Mouse (Mus musculus) cerebellum, adult 2 months (tissue): Measurements from ENCODE around the gene Zbtb7b. TPM values are rescaled to one million over a fixed set of nuclear protein-coding genes. Genes with fewer than 3 reads are reported as not detected.
A peak's percentile ranks its signal among the peaks of the same experiment; 100 is the strongest.
"Not testable (repeated sequence)": the region's sequence is repeated elsewhere in the genome, so short reads cannot be mapped to it uniquely, and the experiment has no call there.

Experiments
- DNase-seq, 2 experiments: peaks; one replicate each; pipeline ENCODE4 v3.0.0; 2021
- H3K27ac ChIP-seq: fragments of 200-500 bp; 2 replicates; pipeline ENCODE4 v1.5.1; 2012; ENCODE audit warnings: low read length, control low read depth, inconsistent platforms; ENCODE audit not compliant: insufficient read depth
- H3K27me3 ChIP-seq: fragments of 200-500 bp; 2 replicates; pipeline ENCODE4 v1.6.1; 2012; ENCODE audit warnings: inconsistent platforms, mild to moderate bottlenecking, low read length, moderate library complexity; ENCODE audit not compliant: control insufficient read depth, insufficient read depth
- H3K4me1 ChIP-seq: fragments of 200-500 bp; 2 replicates; pipeline ENCODE4 v1.6.1; 2011; ENCODE audit warnings: low read length; ENCODE audit not compliant: control insufficient read depth, insufficient read depth
- H3K4me3 ChIP-seq: fragments of 200-500 bp; replicated peaks from 2 replicates; pipeline ENCODE3; 2011; ENCODE audit warnings: mild to moderate bottlenecking, low read depth, low read length, control low read depth; ENCODE audit not compliant: insufficient read depth
- CTCF ChIP-seq: fragments of 200-500 bp; IDR thresholded peaks from 2 replicates; pipeline ENCODE4 v1.5.1; 2011; ENCODE audit warnings: low read depth, mild to moderate bottlenecking, control low read depth, low read length, moderate library complexity, borderline replicate concordance; ENCODE audit not compliant: insufficient read depth
- POLR2A ChIP-seq: fragments of 200-500 bp; IDR thresholded peaks from 2 replicates; pipeline ENCODE4 v1.6.1; 2011; ENCODE audit warnings: low read length, control low read depth, borderline replicate concordance; ENCODE audit not compliant: insufficient read depth
- WGBS: fragments of 180-500 bp; shearing (Covaris S2); methylation state at CpG from one replicate; pipeline ENCODE4 v1.1.7; 2018; 5-methylcytosine and 5-hydroxymethylcytosine counted together
- polyA plus RNA-seq: library from polyadenylated mRNA; depleted of rRNA; stranded (reverse); fragments of >200 nt; gene quantifications from 2 replicates; pipeline ENCODE4 v1.2.3, GENCODE M21; 2012

The Zbtb7b gene
- polyA plus RNA-seq, 1 experiment: 43.3 TPM

DNA sequence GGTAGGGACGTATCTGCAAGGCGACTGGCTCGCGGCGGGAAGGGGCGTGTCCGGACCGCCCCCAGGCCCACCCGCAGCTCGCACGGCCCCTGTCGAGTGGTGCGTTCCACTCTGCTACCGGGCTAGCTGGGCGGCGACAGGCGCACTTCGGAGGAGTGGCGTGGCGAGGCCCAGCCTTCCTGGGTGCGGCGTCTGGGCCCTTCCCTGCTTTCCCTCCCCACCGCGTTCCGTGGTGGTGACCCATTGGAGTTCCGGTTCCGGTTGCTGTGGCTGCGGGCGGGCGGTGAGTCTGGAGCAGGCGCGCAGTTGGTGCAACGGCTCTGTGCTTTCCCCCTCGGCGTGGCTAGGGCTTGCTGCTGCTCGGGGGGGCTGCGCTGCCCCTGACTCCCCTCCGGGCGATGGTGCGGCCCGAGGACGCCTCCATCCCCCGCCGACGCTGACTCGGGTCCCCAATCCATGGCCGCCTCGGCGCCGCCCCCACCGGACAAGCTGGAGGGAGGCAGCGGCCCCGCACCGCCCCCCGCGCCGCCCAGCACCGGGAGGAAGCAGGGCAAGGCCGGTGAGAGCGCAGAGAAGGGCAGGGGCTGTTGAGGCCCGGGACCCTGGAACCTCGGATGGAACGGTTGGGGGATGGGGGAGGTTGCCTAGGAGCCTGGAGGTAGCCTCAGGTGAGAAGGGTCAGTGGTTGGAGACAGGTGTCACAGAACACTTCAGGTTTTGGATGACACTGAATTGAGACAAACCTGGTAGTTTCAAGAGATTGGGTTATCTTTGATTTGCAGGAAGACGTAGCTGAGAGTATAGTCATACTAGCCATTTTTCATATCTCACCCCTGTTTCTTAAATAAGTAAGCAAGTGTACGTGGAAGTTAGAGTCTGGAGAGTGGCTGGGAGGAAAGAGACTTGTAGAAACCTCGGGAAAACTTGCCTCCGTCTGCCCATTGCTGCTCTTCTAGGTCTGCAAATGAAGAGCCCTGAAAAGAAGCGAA lies 35.9 kb upstream of the Zbtb7b start, which contains the start of gene Pygo2:
Gene Pygo2 (plus strand): TSS at position 44 of the 989 bp plus-strand sequence.
- peak; percentile 91 to 95 for DNase-seq
- WGBS: 2% methylated on average over 67 of the region's 68 CpGs
- Histone ChIP-seq H3K27ac (peak within 1 kb of the TSS; percentile 80), H3K4me1 (peaks cover 13% of the 10 kb centered on the region), H3K27me3 (no peaks in the 10 kb centered on the region), H3K4me3 (peak within 1 kb of the TSS; percentile 79)
- no peak for TF ChIP-seq CTCF
- peak; percentile 90 for TF ChIP-seq POLR2A

DNA sequence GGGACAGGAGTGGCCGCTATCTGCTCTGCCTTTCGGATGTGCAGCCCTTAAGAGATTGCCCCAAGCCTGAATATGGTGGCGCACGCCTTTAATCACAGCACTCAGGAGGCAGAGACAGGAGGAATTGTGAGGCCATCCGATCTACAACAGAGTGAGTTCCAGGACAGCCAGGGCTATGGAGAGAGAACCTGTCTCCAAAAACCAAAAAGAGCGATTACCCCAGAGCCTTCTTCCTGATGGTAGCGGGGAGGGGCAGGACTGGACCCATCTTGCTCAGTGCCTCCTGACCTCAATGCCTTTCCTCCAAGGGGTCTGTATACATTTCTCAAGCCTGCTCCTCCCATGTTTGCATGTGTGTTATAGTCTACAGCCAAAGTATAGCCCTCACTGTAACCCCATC lies 34.4 kb upstream of the Zbtb7b start:
- WGBS: 90% methylated on average over 7 of the region's 7 CpGs
- not testable (repeated sequence) for H3K27ac ChIP-seq, DNase-seq, H3K27me3 ChIP-seq, H3K4me1 ChIP-seq, H3K4me3 ChIP-seq

DNA sequence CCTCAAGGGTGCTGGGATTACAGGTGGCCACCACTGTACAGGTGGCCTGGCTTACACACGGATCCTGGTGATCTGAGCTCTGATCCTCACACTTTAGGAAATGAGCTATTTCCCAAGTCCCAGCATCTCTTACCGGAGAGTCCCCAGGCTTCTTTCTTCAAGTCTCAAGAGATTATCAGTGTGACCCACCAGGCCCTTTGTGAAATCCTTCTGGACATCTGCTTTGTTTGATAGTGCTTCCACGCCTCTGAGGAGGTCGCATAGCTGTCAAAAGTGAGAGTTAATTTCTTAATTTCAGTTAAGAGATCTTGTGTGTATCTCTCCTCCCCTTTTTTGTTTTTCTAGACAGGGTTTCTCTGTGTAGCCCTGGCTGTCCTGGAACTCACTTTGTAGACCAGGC lies 31.3 kb upstream of the Zbtb7b start:
- DNase-seq: no peak
- H3K4me1 ChIP-seq: 0 out of 2 replicates have a peak, but pooled peaks cover 7% of the 10 kb centered on the region
- no peak overlapping the region for H3K4me3 ChIP-seq
- 92% methylated on average over 4 of the region's 4 CpGs for WGBS
- H3K27me3 ChIP-seq: no peaks in the 10 kb centered on the region
- no peak overlapping the region for H3K27ac ChIP-seq
- TF ChIP-seq CTCF: no peak
- no peak for TF ChIP-seq POLR2A

DNA sequence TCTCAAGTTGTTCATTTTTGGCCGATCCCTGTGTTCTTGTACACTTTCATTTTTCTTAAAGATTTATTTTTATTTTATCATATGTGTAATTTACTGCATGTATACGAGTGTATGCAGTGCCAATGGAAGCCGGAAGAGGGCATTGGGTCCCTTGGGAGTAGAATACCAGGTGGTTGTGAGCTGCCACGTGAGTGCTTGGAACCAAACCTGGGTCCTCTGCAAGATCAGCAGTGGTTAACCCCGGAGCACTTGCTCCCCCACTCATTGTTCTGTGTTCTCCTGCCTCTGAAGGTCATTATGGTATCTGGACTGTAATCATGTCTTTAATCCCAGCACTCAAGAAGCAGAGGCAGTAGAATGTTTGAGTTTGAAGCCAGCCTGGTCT lies 30.6 kb upstream of the Zbtb7b start:
- 78% methylated on average over 5 of the region's 5 CpGs for WGBS

DNA sequence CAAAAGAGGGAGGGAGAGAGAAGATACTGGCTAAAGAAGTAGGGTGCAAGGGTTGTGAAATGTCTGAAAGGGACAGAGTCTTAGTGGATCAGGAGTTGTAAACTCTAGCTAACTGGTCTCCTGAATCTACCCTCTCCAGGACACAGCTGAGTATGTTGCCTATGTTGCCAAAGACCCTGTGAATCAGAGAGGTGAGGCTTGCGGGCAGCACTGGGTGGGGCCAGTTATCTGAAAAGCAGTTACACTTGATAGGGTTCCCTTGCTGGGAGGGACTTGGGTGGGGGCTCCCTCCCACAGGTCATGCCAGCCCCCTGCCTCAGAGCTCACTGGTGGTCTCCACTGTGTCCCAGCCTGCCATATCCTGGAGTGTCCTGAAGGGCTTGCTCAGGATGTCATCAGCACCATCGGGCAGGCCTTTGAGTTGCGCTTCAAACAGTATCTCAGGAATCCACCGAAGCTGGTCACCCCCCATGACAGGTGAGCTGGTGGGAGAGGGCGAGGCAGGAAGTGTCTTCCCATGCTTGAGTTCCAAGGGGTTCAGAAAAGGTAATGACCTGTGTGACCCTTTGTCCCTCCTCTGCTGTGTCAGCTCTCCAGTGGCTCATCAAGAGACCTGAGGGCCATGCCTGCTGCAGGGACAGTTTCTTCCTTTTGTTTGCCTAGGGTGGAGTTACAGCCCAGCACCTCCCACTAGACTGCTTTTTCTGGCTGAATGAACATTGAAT lies 30.0 kb upstream of the Zbtb7b start:
- DNase-seq: no peak
- TF ChIP-seq POLR2A: no peak
- TF ChIP-seq CTCF: no peak
- H3K27ac ChIP-seq: no peak overlapping the region
- H3K4me1 ChIP-seq: 0 out of 2 replicates have a peak, but pooled peaks cover 7% of the 10 kb centered on the region
- no peaks in the 10 kb centered on the region for H3K27me3 ChIP-seq
- 93% methylated on average over 5 of the region's 5 CpGs for WGBS
- H3K4me3 ChIP-seq: no peak overlapping the region

More for the DNA sequence above, 30.6 kb upstream of the Zbtb7b start:
- H3K27me3 ChIP-seq: no peaks in the 10 kb centered on the region
- DNase-seq: no peak
- no peak overlapping the region for H3K4me3 ChIP-seq
- no peak for TF ChIP-seq CTCF
- H3K27ac ChIP-seq: no peak overlapping the region
- 0 out of 2 replicates have a peak, but pooled peaks cover 7% of the 10 kb centered on the region for H3K4me1 ChIP-seq

DNA sequence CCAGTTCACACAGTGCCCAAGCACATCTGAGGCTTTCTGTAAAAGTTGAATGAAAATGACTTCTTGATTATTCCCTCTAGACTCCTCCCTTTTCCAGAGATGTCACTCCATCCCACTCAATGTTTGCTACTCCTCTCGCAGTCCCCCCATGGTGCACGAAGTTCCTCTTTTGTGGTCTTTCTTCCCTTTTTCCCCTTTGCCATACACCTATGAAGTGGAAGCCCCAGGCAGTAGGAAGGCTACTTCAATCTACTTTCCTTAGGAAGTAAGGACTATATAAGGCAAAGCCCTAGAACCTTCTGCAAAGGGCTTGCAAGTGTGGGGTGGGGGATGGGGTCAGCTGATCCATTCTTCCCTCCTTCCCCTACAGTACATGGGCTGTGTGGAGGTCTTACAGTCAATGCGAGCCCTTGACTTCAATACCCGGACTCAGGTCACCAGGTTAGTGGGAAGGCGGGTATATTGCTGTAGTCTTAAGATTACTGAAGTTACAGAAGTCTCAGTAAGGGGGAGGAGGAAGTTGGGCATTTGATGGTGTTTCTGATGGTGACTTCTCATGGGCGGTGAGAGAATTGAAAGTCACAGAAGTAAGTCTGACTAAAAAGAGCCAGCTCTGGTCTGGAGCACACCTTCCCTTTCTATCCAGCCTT lies 28.1 kb upstream of the Zbtb7b start:
- WGBS: 82% methylated on average over 6 of the region's 6 CpGs
- no peaks in the 10 kb centered on the region for H3K27me3 ChIP-seq
- 0 out of 2 replicates have a peak, but pooled peaks cover 7% of the 10 kb centered on the region for H3K4me1 ChIP-seq
- H3K4me3 ChIP-seq: no peak overlapping the region
- DNase-seq: no peak
- no peak overlapping the region for H3K27ac ChIP-seq
- TF ChIP-seq POLR2A: no peak
- no peak for TF ChIP-seq CTCF

DNA sequence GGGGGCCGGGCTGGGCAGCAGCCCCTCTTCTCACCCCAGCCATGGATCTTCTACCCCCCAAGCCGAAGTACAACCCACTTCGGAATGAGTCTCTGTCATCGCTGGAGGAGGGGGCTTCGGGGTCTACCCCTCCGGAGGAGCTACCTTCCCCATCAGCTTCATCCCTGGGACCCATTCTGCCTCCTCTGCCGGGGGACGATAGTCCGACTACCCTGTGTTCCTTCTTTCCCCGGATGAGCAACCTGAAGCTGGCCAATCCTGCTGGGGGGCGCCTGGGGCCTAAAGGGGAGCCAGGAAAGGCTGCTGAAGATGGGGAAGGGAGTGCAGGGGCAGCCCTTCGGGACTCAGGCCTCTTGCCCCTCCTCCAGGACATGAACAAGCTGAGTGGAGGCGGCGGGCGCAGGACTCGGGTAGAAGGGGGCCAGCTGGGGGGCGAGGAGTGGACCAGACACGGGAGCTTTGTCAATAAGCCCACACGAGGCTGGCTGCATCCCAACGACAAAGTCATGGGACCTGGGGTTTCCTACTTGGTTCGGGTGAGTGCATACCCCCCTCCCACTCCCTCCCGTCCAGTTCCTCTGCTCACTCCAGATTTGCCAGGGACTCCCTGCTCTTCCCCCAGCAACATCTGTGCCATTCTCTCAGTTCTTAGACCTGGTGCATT lies 27.4 kb upstream of the Zbtb7b start:
- peak overlapping the region; percentile 37 for H3K4me3 ChIP-seq
- WGBS: 17% methylated on average over 22 of the region's 22 CpGs
- TF ChIP-seq CTCF: no peak
- no peak for TF ChIP-seq POLR2A
- DNase-seq: no peak
- H3K27ac ChIP-seq: no peak overlapping the region
- 0 out of 2 replicates have a peak, but pooled peaks cover 7% of the 10 kb centered on the region for H3K4me1 ChIP-seq
- H3K27me3 ChIP-seq: no peaks in the 10 kb centered on the region
